Mouse (Mus musculus): Measurements from ENCODE around the gene Grm1.
"Not testable (repeated sequence)": the region's sequence is repeated elsewhere in the genome, so short reads cannot be mapped to it uniquely, and the experiment has no call there.

The Grm1 gene

DNA sequence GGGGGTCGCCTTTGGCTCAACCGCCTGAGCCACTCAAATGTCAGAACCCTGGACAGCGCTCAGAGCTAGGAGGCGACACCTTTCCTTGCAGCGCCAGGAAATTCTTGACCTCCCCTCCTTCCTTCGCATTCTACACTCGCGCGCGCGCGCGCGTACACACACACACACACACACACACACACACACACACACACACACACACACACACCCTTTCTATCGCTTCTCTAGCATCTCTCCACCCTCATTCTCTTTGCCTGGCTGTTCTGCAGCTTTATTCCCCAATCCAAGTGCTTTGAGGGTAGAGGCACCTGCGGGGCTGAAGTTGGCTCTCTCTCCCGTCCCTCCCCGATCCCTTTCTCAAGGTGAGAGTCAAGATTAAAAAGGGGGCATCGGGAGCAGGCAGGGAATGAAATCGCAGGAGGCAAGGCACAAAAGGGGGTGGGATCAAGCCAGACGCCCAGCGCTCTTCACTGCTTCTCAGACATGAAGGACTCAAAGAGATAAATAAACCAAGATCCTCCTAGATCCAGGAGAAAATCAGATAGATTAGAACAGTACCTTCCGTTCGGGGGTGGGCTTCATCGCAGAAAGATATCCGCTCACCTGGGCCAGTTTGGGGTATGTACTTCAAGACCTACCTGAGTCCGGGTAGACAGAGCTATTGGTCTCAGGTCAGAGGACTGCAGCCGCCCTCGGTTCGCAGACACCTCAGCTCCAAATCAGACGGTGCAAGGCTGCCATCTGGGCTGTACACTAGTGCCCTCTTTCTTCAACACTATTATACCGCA lies at the start of gene Grm1:
Gene Grm1, minus strand, starts transcription at position 746 of the 788 bp plus-strand sequence.
- peak; percentile 58 for DNase-seq

DNA sequence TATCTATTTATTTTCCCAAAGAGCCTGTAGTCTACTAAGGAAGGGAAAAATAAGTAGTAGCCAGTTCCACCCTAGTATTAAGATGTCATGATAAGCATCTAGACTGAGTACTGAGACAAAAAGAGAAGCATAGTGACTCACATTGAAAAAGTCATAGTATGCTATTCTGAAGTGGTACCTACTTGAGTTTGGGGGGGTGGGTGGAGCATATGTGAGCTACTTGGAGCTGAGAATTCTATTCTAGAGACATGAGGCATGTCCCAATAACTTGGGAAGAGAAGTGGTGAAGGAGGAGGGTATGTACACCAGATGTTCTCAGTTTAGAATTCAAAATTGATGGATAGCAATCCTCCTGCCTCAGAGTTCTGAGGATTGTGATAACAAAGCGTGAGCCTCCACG lies 39.6 kb upstream of the Grm1 start:
- DNase-seq = no peak

- no peak for DNase-seq
Observed at GRCm38 (mm10) chr10:11098475-11099044, 16.4 kb upstream of the Grm1 start.

GRCm38 (mm10) chr10:11086348-11086747 lies 4.2 kb upstream of the Grm1 start:
- no peak for DNase-seq

- no peak for DNase-seq
Observed at GRCm38 (mm10) chr10:11080725-11081610, 1.2 kb downstream of the Grm1 start.

DNA sequence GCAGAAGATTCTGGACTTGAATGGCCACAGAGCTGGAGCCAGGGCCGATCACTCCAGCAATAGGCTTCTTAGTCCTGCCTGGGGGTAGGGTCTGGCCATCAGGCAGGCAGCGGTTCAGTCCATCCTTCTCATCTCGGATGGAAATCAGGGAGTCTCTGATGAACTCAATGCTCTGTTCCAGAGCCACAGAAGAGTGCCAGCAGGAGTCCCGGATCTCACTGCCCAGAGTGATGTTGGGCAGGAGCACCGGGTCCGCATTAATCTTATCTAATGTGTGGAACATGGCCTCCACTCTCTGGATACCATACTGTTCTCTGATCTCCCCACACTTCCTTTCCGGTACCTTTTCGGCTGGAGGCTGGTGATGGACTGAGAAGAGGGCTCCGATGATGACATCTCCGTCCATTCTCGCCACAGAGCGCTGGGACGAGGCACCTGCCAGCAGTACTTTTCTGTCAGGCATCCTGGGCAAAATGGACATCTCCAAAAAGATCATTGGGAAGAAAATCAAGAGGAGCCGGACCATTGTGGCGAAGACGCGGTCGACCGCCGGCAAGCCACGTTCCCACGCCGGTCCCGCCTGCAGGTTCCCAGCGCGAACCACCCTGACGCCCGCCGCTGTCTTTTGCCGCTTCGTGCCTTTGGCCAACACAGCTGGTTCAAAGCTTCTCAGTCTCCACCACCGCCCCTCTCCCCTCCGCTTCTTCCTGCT lies 2.0 kb downstream of the Grm1 start:
- peak; percentile 10 for DNase-seq

DNA sequence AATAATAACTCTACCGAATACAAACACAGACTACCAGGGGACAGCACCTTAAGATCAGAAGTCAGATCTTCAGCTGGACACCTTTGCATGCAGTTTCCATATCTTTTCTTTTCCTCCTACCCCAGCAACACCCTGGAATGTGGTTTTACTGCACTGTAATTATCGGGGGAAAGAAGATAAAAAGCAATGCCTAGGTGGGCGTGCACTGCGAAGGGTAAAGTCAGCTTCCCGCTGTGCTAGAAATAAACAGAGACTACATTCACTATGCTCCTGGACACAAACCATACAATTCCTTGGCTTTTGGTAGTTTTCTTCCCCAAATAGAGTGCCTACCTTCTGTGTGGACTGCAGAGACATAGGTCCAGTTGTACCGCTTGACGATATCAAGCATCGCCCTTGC lies 2.6 kb downstream of the Grm1 start:
- no peak for DNase-seq

DNA sequence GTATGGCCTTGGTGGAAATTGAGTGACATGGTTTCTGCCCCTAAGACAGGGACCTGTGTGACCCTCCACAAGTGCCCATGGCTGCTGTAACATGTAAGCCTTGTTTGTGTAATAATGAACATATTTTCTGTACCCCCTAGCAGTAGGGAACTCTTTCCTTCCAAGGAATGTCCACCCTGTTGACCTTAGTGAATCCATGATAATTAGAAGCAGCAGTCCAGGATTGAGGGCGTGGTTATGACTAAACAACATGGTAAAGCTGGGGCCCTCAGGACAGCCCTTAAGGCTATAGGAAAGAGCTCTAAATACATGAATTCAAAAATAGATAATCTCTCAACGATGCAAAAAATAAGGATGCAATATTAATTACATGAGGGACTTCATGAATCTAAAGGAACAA lies 17.0 kb downstream of the Grm1 start:
- no peak for DNase-seq

DNA sequence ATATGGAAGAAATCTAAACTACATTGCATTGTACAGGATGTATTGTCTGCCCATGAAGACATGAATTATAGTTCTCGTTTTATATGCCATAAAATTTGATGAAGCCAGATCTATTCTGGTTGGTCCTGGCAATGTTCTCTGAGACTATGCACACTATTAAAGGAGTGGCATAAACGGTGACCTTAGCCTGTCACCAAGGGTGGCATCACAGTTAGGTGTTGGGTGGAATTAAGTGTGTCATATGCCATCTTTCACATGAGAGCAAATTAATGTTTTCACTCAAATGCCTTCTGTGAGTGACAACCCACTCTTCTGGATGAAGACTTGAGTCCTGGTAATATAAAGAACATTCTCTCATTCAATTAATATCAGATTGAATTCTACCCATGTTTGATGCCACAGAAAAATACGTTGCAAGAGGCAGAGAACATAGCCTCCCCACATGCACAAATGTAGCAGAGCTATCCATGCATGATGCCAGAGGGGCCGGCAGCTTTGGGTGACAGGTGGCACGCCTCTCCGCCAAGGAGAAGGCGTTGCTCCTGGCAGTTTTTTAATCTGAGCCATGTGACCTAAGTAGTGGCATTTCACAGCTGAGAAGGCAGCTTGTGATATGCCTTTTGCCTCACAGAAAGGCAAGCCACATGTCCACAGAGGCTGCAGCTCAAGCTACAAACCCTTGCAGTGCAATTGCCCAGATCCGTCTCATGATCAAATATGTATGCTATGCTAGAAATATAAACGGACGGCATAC lies 20.7 kb downstream of the Grm1 start:
- DNase-seq = peak; percentile 60

DNA sequence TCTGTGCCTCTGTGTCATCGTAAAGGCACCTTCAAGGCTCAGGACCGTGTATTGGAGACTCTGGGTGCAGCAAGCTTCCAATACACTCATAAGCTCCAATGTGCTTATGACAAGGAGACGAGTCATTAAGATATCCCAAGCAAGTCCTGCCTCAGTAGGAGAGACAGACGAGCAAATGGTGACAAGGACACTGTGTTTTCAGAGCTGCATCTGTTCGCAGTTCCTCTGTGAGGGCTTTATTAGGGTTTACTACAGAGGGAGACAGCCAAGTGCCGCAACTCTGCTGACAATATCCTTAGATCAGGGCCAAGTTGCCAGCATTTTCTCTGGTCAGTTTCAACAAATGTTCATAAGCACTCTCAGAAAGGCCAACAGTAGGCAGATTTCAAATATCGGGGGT lies 32.8 kb downstream of the Grm1 start:
- no peak for DNase-seq

- DNase-seq = not testable (repeated sequence)
Observed at GRCm38 (mm10) chr10:11045421-11045820, 36.7 kb downstream of the Grm1 start.

GRCm38 (mm10) chr10:11044455-11045106 lies 37.6 kb downstream of the Grm1 start:
- no peak for DNase-seq

- DNase-seq = no peak
Observed at GRCm38 (mm10) chr10:11039323-11039722, 42.8 kb downstream of the Grm1 start.

- DNase-seq = no peak
Observed at GRCm38 (mm10) chr10:11032221-11032620, 49.9 kb downstream of the Grm1 start.

DNA sequence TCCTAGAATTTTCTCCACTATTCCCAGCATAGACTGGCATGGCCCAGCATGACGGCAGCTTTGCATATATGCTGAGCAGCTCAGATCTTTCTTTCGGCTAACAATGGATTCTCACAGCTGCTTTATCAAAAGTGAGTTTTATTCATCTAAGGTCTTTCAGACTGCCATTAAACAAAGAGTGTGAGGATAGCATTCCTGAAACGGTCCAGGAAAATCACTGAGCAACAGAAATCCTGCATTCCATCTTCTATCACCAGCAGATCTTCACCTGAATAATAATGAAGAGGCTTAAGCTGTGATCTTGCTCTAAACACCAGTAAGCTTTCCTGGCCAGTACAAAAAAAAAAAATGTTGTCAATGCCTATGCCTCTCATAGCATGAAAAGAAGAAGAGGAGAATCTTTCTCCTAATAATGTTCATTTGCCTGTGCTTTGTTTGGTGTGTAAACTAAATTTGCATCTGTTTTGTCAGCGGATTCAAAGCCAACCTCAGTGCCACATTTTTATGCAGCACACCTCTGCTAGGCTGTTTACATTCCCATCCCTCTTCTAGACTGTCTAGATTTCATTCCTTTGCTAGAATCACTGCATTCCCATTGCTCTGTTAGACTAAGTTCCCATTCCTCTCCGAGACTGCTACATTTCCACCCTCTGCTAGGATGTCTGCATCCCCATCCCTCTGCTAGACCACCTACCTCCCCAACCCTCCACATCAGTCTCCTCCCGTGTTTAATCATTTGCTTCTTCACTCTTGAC lies 56.2 kb downstream of the Grm1 start:
- no peak for DNase-seq

DNA sequence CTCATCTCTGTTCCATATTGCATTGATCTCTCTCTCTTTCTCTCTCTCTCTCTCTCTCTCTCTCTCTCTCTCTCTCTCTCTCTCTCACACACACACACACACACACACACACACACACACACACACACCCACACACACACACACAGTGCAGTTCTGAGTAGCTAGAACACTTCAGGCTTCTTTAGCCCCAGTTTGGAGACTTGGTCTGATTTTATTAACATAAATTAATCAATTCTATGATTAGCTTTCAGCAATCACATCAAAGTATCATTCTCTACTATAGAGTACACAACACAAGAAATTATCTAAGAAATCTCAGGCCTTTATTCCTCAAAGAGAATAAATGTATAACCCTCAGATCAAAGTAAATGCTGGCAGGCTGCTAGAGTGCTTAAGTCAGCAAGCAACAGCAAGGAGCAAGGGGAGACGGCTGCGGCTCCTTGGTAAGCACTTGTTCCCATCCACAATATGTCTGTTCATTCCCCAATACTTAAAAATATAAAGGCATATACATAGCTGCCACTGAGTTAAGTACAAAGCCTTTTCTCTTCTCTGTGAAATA lies 63.1 kb downstream of the Grm1 start:
- no peak for DNase-seq

DNA sequence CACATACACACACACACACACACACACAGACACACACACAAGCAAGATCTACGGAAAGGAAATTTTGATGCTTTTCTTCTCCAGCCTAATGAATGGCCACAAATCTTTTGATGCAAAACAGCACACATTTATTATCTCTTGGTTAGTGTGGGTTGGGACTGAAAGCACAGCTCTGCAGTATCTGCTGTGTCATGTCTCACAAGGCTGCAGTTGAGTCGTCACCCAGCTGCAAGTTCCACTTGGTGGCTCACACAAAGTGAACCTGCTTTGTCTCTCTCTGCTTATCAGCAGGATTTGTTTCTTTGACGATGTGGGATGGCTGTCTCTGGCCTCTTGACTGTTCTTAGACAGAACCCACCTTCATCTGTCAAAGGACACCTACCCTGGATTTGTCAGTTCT lies 68.5 kb downstream of the Grm1 start:
- no peak for DNase-seq

DNA sequence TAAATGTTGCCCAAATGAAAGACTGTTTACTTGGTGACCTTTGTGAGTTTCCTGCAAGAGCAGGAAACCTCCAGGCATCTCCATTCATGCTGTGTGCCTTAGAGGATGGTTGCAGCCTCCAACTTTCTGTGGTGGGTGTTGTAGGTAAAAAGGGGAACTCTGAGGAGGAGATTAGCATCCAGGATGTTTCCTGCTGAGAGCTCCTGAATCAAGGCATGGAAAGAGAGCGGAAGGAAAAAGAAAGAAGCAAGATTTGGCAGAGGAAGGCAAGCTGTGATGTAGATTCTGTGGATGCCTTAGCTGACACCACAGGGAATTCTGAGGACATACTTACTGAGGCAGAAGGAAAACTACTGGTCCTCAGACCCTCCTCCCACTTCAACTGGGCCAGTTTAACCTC lies 85.4 kb downstream of the Grm1 start:
- DNase-seq = no peak

DNA sequence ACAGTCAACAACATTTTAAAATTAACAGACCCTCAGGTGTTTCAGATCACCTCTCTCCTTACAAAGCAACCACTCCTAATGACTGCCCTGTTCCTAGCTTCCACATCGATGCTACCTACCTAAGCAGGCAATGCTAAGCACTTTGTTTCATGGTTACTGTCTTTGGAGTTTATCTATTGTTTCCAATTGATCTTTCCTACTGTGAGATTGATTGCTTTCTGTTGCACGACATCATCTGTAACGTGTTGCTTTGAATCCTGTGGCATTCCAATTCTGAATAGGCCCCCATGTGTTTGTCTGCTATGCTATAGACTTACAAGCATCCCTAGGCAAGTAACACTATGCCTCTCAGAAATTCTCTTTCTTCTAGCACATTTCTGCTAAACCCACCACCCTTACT lies 90.4 kb downstream of the Grm1 start:
- no peak for DNase-seq

DNA sequence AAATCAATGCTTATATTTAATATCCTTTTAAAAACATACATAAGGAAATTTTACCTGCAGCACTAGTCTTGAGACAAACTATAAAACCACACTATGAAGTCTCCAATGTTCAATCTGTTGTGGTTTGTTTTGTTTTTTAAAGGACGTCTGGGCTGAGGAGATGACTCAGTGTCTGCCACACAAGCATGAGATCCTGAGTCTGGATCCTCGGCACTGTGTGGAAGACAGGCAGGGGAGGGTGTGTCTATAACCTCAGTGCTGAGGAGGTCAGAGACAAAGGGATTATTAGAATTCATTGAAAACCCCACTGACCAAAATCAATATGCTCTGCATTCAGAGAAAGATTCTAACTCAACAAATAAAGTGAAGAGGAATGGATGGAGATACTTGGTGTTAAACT lies 110.8 kb downstream of the Grm1 start:
- DNase-seq = no peak

Measured in retina, postnatal 1 day (tissue).